Mouse (Mus musculus) limb, embryonic 11.5 days (tissue): ENCODE measurements at regions not wholly inside any gene's neighbourhood (a gene's known extent, or its start where the extent isn't known, plus 50 kb on each side); places are given as distances from the start of the nearest gene placed in this dataset.

Source experiments
- ATAC-seq: fragments of 200-750 bp; cut with Nextera tagmentation; 2 replicates; pipeline ENCODE4 v1.8.0; 2017; ENCODE audit warnings: low read depth; ENCODE audit not compliant: insufficient number of reproducible peaks, low FRiP score, low TSS enrichment
- DNase-seq: peaks from one replicate; pipeline ENCODE4 v3.0.0-alpha.2; 2015; ENCODE audit warnings: low spot score
- H3K27ac ChIP-seq: fragments of 300-500 bp; sonication (generic); replicated peaks from 2 replicates; pipeline ENCODE4 v1.5.1; 2014; ENCODE audit warnings: low read depth, mild to moderate bottlenecking, low read length
- H3K27me3 ChIP-seq: fragments of 300-500 bp; sonication (generic); 2 replicates; pipeline ENCODE4 v1.6.1; 2014; ENCODE audit warnings: mild to moderate bottlenecking, low read length, mixed read lengths; ENCODE audit not compliant: control insufficient read depth, insufficient read depth
- H3K36me3 ChIP-seq: fragments of 300-500 bp; sonication (generic); 2 replicates; pipeline ENCODE4 v1.6.1; 2014; ENCODE audit warnings: mild to moderate bottlenecking, low read length, moderate library complexity, mixed read lengths; ENCODE audit not compliant: control insufficient read depth, insufficient read depth
- H3K4me1 ChIP-seq: fragments of 300-500 bp; sonication (generic); 2 replicates; pipeline ENCODE4 v1.6.1; 2014; ENCODE audit warnings: low read length, mixed read lengths; ENCODE audit not compliant: control insufficient read depth, insufficient read depth
- H3K4me2 ChIP-seq: fragments of 300-500 bp; sonication (generic); 2 replicates; pipeline ENCODE4 v1.6.1; 2014; ENCODE audit warnings: low read depth, mild to moderate bottlenecking, moderate library complexity; ENCODE audit not compliant: severe bottlenecking
- H3K4me3 ChIP-seq: fragments of 300-500 bp; sonication (generic); 2 replicates; pipeline ENCODE4 v1.5.1; 2014; ENCODE audit warnings: low read depth, low read length
- H3K9ac ChIP-seq: fragments of 300-500 bp; sonication (generic); 2 replicates; pipeline ENCODE4 v1.6.1; 2014; ENCODE audit warnings: mild to moderate bottlenecking, low read length
- H3K9me3 ChIP-seq: fragments of 300-500 bp; sonication (generic); 2 replicates; pipeline ENCODE4 v1.6.1; 2016; ENCODE audit warnings: low read length; ENCODE audit not compliant: control insufficient read depth
- WGBS: fragments of 180-500 bp; shearing (Covaris S2); extraction: QIAGEN DNeasy Blood & Tissue Kit; methylation state at CpG from one replicate; pipeline ENCODE4 v1.1.7; 2014; 5-methylcytosine and 5-hydroxymethylcytosine counted together

- no peak overlapping the region for H3K4me3 ChIP-seq
- no peak overlapping the region for H3K4me2 ChIP-seq
- ATAC-seq (no peak), DNase-seq (no peak)
- H3K27ac ChIP-seq = no peak overlapping the region
- no peaks in the 10 kb centered on the region for H3K36me3 ChIP-seq
- H3K9ac ChIP-seq = no peak overlapping the region
- no peaks in the 10 kb centered on the region for H3K4me1 ChIP-seq
- no peaks in the 10 kb centered on the region for H3K27me3 ChIP-seq
- H3K9me3 ChIP-seq = no peaks in the 10 kb centered on the region
- WGBS = 90% methylated on average over 3 of the region's 3 CpGs
Measured at GRCm38 (mm10) chr6:88995077-88995476, 93.0 kb downstream of the Tpra1 start.

GRCm38 (mm10) chr6:88998927-88999722 is 97.1 kb downstream of the Tpra1 start:
- H3K4me3 ChIP-seq = no peak overlapping the region
- no peaks in the 10 kb centered on the region for H3K9me3 ChIP-seq
- no peaks in the 10 kb centered on the region for H3K4me1 ChIP-seq
- 79% methylated on average over 3 of the region's 3 CpGs for WGBS
- no peak overlapping the region for H3K4me2 ChIP-seq
- no peaks in the 10 kb centered on the region for H3K36me3 ChIP-seq
- no peak overlapping the region for H3K9ac ChIP-seq
- ATAC-seq = no peak
- DNase-seq = no peak
- no peaks in the 10 kb centered on the region for H3K27me3 ChIP-seq
- H3K27ac ChIP-seq = no peak overlapping the region

GRCm38 (mm10) chr6:89000359-89000758 is 98.3 kb downstream of the Tpra1 start:
- Histone ChIP-seq H3K9ac (no peak overlapping the region), H3K4me2 (no peak overlapping the region), H3K9me3 (no peaks in the 10 kb centered on the region), H3K27me3 (no peaks in the 10 kb centered on the region), H3K27ac (no peak overlapping the region), H3K4me1 (no peaks in the 10 kb centered on the region), H3K36me3 (no peaks in the 10 kb centered on the region), H3K4me3 (no peak overlapping the region)
- ATAC-seq = no peak
- no peak for DNase-seq
- 57% methylated on average over 14 of the region's 14 CpGs for WGBS

GRCm38 (mm10) chr6:89003197-89003923 is 101.3 kb downstream of the Tpra1 start:
- Histone ChIP-seq H3K9ac (no peak overlapping the region), H3K27me3 (no peaks in the 10 kb centered on the region), H3K4me2 (no peak overlapping the region), H3K4me1 (no peaks in the 10 kb centered on the region), H3K4me3 (no peak overlapping the region), H3K36me3 (no peaks in the 10 kb centered on the region), H3K9me3 (no peaks in the 10 kb centered on the region), H3K27ac (no peak overlapping the region)
- ATAC-seq (no peak), DNase-seq (no peak)
- WGBS = 70% methylated on average over 6 of the region's 6 CpGs

- Histone ChIP-seq H3K27ac (no peak overlapping the region), H3K27me3 (no peaks in the 10 kb centered on the region), H3K9ac (no peak overlapping the region), H3K4me3 (no peak overlapping the region), H3K36me3 (no peaks in the 10 kb centered on the region), H3K4me2 (no peak overlapping the region), H3K4me1 (no peaks in the 10 kb centered on the region), H3K9me3 (no peaks in the 10 kb centered on the region)
- ATAC-seq (no peak), DNase-seq (no peak)
- WGBS = 45% methylated on average over 4 of the region's 4 CpGs
Measured at GRCm38 (mm10) chr6:89005094-89005493, 103.0 kb downstream of the Tpra1 start.

GRCm38 (mm10) chr6:89006997-89007396 is 104.9 kb downstream of the Tpra1 start:
- Histone ChIP-seq H3K27ac (no peak overlapping the region), H3K4me2 (no peak overlapping the region), H3K4me3 (no peak overlapping the region), H3K4me1 (no peaks in the 10 kb centered on the region), H3K27me3 (no peaks in the 10 kb centered on the region), H3K9me3 (no peaks in the 10 kb centered on the region), H3K9ac (no peak overlapping the region), H3K36me3 (no peaks in the 10 kb centered on the region)
- no peak for ATAC-seq
- WGBS = 47% methylated on average over 17 of the region's 17 CpGs
- no peak for DNase-seq

- 83% methylated on average over 2 of the region's 2 CpGs for WGBS
- Histone ChIP-seq H3K36me3 (no peaks in the 10 kb centered on the region), H3K27me3 (no peaks in the 10 kb centered on the region), H3K9me3 (no peaks in the 10 kb centered on the region), H3K4me1 (no peaks in the 10 kb centered on the region), H3K27ac (no peak overlapping the region), H3K4me2 (no peak overlapping the region), H3K4me3 (no peak overlapping the region), H3K9ac (no peak overlapping the region)
- ATAC-seq = no peak
- no peak for DNase-seq
Measured at GRCm38 (mm10) chr6:89007516-89007915, 105.5 kb downstream of the Tpra1 start.

- Histone ChIP-seq H3K9ac (peak overlapping the region; percentile 28; the same call in 1 of the 2 replicates), H3K9me3 (no peaks in the 10 kb centered on the region), H3K36me3 (no peaks in the 10 kb centered on the region), H3K4me2 (peak overlapping the region; percentile 45), H3K27me3 (no peaks in the 10 kb centered on the region), H3K4me3 (peak overlapping the region; percentile 14; the same call in 1 of the 2 replicates), H3K4me1 (no peaks in the 10 kb centered on the region), H3K27ac (no peak overlapping the region)
- ATAC-seq = peak; percentile 58; the same call in 1 of the 2 replicates
- WGBS = under 1% methylated on average over 18 of the region's 18 CpGs
- DNase-seq = peak; percentile 76
Measured at GRCm38 (mm10) chr6:89008614-89009171, 106.6 kb downstream of the Tpra1 start.
